Mouse (Mus musculus): Measurements from ENCODE around the gene Tmem161a.

The Tmem161a gene

DNA sequence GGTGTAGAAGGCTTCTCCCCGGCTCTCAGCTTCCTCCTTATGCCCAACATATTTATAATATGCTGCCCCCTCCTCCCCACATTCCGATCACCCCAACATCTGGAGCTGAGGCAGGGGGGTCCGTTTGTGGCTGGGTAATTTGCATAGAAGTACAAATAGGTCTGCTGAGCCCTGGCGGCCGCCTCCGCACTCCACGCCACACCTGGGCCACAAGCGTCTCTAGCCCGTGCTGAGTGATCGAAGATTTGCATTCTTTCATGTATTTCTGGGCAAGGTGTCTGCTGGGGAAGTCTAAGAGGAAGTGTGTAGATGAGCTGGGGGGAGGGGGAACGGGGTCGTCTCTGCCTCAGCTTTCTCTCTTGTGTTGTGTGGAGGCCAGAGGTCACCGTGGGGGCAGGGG is 12.1 kb upstream of the Tmem161a start:
- DNase-seq (ENCODE audit: low read depth) = peak; percentile 65

GRCm38 (mm10) chr8:70163316-70163715 is 8.8 kb upstream of the Tmem161a start:
- DNase-seq (ENCODE audit: low read depth) = no peak

- DNase-seq (ENCODE audit: low read depth) = peak; percentile 88
Observed at GRCm38 (mm10) chr8:70166504-70167110, 5.5 kb upstream of the Tmem161a start.

DNA sequence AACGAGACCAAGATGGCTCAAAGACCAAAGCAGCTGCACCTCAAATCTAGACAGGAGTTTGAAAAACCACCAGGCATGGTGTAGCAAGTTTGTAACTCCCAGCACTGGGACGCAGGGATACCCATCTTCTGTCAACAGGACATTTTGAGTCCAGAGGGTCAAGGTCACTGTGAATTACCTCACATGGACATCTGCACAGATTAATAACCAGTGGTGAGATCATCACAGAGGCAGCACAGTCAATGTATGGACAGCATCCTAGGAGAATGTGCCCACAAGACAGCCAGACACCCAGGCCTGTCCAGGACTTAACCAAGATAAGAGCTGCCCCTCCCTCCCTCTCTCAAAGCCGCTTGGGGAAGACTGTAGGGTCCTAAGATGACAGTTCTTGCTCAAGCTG is 2.0 kb upstream of the Tmem161a start:
- DNase-seq (ENCODE audit: low read depth) = no peak

DNA sequence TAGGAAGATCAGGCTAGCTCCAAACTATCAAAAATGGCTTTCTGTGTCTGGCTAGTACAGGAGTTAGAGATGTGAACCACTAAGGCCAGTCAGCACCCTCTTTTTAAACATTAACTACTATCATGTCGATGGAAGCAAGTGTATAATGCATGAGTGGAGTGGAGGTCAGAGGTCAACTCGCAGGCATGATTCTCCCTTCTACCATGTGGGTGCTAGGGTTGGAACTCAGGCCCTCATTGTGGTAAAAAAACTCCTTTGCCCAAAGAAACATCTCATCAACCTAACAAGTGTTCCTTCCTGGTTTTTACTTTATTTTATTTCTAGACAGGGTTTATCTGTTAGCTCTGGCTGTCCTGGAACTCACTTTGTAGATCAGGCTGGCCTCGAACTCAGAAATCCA is 1.4 kb upstream of the Tmem161a start:
- no peak for DNase-seq (ENCODE audit: low read depth)

DNA sequence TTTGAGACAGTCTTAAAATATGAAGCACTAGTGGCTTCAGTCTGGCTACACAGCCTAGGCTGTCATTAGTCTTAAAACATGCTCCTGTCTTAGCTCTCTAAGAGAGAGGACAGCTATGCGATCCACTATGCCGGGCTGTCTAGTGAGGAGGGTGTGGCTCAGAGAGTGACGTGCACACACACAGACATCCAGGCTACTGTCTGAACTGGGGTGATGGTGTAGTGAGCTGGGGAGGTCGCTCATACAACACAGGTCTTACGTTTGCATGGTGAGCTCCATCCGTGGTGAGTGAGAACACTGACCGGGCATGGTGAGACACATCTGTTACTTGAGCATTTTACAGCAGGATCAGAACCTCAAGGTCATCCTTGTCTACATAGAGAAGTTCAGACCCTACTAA is 916 bp upstream of the Tmem161a start:
- no peak for DNase-seq (ENCODE audit: low read depth)

GRCm38 (mm10) chr8:70173320-70173719 is 1.2 kb downstream of the Tmem161a start:
- no peak for DNase-seq (ENCODE audit: low read depth)

DNA sequence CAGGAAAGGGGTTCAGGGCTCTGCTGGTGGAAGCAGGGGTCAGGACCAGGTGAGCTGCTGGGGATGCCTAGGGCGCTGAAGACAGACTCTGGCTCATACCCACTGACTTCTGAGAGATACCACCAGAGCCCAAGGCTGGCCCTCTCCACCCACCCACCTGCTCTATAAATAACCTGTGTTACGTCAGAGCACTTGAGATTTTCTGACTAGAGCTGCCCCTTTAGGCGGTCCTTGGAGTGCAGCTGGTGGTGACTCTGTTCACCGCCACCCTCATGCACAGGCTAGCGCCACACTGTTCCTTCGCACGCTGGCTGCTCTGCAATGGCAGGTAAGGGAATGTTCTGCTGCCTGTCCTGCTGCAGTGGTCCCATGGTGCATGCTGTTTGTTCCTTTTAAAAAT is 1.9 kb downstream of the Tmem161a start:
- no peak for DNase-seq (ENCODE audit: low read depth)

DNA sequence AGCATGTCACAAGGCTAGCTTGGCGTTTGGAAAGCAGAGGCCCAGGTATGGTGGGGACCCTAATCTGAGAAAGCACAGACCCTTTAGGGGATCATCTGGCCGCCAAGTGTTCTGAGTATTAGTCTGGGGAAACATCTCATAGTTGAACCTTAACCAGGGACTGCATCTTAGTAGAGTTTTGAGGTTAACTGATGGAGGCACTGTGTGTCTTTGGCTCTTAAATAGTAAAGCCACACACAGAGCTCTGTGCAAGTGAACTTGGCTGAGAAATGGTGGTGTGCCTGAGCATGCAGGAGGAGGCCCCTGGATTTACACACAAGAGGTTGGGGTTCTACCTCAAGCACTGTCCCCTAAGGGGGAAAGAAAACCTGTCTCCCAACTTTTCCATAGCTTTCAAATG is 6.1 kb downstream of the Tmem161a start:
- no peak for DNase-seq (ENCODE audit: low read depth)

DNA sequence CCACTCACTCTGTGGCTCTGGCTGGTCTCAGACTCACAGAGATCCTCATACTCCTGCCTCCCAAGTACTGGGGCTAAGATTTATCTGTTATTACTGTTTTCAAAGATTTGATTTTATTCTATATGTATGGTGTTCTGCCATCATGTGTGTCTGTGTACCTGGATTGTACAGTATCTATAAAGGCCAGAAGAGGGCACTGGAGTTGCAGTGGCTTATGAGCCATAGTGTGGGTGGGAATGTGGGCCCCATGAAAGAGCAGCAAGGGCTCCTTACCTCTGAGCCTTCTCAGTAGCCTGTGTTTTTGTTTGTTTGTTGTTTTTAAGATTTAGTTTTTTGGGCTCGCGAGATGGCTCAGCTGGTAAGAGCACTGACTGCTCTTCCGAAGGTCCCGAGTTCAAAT is 6.9 kb downstream of the Tmem161a start:
- peak; percentile 29 for DNase-seq (ENCODE audit: low read depth)

DNA sequence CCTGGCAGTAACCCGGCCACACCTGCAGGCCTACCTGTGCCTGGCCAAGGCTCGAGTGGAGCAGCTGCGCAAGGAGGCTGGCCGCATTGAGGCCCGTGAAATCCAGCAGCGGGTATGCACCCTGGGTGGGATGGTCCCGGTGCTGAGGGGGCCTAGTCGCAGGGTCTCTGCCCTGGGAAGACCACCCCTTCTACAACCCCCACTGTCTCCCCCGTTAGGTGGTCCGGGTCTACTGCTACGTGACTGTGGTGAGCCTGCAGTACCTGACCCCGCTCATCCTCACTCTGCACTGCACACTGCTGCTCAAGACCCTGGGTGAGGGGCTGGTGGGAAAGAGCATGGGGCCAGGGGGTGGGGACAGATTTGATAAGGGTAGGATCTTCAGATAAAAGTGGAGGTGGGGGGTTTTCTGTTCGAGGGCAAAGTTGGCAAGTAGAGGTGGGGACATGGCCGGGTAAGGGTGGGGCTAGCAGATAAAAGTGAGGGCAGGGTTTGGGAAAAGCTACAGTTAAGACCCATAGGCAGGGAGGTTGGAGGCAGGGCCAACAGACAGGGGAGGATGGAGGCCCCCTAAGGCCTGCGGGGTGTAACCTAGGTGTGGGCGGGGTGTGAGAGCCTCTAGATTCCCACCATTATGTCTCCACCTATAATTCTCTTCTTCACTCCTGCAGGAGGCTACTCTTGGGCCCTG is 9.2 kb downstream of the Tmem161a start:
- DNase-seq (ENCODE audit: low read depth) = no peak

DNA sequence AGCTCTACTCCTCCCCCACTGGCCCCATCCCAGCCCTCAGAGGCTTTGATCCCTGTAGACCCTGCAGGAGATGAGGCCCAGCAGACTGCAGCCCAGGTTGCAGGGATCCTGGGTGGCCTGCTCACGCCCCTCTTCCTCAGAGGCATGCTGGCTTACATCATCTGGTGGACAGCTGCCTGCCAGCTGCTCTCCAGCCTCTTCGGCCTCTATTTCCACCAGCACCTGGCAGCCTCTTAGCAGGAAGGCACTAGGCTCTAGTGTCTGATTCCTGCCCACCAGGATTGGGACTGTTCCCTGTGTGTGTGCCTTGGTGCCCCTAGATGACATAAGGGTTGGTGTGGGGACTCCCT is 9.7 kb downstream of the Tmem161a start:
- DNase-seq (ENCODE audit: low read depth) = no peak

DNA sequence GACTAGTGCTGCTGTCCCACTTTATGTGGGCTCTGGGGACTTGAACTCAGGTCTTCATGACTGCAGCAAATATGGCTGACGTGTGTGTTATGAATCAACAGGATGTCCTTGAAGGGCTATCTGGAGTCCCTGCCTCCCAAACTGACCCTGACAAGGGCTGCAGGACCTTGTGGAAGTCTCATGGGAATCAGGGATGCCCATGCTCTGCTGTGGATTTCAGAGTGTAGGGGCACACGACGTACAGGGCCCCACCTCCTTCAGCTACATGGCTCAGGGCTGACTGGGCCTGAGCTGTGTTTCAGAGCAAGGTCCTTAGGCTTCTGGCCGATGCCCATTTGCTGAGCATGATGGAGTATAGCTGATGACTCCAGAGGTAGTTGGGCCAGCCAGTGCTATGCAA is 11.0 kb downstream of the Tmem161a start:
- no peak for DNase-seq (ENCODE audit: low read depth)

DNA sequence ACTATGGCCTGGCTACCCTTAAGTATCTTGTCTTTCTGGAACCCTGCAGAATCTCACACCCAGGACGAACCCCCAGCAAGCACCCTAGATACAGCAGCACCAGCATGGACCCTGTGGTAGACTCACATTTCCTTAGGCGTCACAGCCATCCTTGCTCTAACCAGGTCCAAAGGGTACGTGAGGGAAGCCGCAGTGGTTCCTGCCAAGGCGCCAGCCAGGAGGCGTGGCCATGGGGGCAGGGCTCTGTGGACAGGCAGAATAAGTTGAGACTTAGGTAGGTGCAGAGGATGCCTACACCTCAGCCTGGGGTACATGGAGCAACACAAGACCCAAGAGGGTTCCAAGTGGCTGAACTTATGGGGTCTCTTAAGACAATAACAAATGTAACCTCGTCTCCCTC is 16.6 kb downstream of the Tmem161a start:
- no peak for DNase-seq (ENCODE audit: low read depth)

- DNase-seq (ENCODE audit: low read depth) = no peak
Observed at GRCm38 (mm10) chr8:70193238-70193637, 21.1 kb downstream of the Tmem161a start.

- DNase-seq (ENCODE audit: low read depth) = no peak
Observed at GRCm38 (mm10) chr8:70194191-70194590, 22.0 kb downstream of the Tmem161a start.

DNA sequence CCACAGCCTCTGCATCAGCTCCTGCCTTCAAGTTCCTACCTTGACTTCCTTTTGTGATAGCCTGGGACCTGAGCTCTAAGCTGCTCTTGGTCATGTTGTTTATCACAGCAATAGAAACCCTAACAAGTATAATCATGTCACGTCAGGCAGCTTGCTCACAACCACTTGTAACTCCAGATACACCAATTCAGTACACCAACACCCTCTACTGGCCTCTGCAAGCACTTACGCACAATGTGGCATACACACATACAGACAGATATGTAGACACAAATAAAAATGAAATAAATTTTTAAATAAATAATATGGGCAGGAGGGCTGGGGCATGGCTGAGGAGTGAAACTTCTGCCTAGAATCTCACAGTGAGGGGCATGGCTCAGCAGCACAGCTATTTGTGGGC is 23.6 kb downstream of the Tmem161a start:
- DNase-seq (ENCODE audit: low read depth) = no peak

DNA sequence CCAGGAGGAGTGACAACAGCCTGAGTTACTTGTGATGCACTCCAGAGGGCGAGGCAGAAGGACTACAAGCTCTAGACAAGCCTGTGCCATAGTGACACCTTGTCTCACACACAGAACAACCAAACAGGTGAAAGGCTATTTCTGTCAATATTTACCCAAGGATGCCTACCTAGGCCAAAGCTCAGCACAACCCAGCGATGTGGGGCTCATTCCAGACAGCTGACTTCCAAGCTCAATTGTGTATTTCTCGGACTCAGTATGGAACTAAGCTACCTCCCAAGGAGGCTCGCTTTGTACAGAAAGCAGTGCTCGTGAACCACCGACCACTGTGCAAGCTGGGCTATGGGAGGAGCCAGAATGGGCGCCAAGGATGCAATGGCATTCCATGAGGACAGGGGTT is 25.4 kb downstream of the Tmem161a start:
- no peak for DNase-seq (ENCODE audit: low read depth)

DNA sequence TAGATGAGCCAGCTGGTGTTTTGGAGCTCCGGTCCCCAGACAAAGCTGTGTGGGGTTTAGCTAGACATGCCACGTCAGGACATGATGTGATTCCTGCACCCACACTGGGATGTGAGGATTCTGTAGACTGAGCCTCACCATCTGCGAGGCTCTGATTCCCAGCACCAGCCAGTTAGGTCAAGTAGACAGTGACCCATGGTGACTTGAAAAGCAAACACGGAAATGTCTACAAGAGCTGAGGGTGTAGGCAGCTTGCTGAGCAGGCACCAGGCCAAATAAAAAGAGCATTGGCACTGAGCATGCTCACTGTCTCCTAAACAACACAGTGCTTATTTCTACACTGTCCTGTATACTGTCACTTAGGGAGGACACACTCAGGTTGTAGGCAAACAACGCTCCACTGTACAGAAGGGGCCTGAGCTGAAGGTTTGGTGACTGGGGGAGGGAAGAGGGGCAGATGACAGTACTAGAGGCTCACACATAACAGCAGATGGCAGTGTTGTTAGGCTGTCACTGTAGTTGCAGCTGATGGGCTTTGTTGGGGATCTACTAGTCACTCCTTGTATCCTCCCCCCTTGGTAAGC is 28.0 kb downstream of the Tmem161a start:
- peak; percentile 35 for DNase-seq (ENCODE audit: low read depth)

DNA sequence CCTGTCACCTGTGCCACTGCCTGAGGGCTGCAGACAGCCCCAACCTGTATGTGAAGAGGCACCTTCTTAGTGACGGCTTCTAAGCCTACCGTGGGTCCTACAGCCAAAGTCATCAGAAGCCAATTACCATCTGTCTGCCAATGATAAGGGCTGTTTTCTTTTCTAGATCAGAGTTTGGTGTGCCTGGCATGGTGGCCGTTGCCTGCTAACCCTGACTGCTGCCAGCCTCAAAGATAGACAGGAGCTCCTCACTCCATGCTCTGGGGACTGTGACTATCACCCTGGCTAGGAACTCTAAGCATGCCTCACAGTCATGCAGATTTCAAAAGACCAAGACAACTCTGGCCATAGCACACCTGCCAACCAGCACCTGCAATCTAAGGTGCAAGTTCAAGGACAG is 29.3 kb downstream of the Tmem161a start:
- no peak for DNase-seq (ENCODE audit: low read depth)

DNA sequence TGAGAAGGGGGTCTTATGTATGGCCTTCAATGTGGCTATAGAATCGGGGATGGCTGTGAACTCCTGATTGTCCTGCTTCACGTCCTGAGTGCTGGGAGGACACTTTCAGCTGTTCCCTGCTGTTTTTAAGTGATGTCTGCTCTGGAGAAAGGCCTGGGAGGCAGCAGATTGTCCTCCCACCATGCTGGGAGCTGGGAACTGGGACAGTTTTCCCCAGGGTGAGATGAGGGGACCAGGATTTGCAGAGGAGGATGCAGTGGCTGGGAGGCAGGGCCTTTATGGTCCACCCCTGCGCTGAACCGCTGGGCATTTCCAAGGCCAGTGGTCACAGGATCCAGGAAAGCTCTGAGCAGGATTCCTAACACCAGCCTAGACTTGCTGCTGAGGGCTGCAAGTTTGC is 30.9 kb downstream of the Tmem161a start:
- DNase-seq (ENCODE audit: low read depth) = no peak

GRCm38 (mm10) chr8:70204757-70205156 is 32.6 kb downstream of the Tmem161a start:
- DNase-seq (ENCODE audit: low read depth) = no peak

- DNase-seq (ENCODE audit: low read depth) = no peak
Observed at GRCm38 (mm10) chr8:70208130-70208529, 36.0 kb downstream of the Tmem161a start.

DNA sequence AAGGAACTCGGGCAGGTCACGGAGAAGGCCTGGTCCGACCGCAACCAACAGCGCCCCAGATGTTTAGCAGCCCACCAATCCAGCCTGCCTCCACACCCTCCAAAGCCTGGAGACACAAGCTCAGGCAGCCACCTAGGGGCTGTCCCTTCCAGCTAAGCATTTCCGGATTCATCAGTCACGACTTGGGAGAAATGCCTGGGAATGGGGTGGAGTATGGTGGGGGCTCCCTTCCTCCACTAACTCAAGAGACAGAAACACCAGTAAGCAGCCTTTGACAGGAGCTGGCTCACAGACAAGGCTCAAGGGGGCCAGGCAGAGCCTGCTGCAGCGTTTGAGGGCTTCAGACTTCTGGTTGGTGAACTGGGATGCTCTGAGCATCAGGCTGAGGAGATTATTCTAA is 38.4 kb downstream of the Tmem161a start:
- no peak for DNase-seq (ENCODE audit: low read depth)

Data from naive thymus-derived CD4-positive, alpha-beta T cell, adult 2 months (primary cell).